21 mouse cellular contexts compared by ENCODE assay signal in genomic region chr16:26988188-26988587, GRCm38 (mm10). TPM values are rescaled to one million over a fixed set of nuclear protein-coding genes. Genes with fewer than 3 reads are reported as not detected.
"Had no signal": no experiment of that assay in that cellular context is flagged by ENCODE, and none has a peak within 500 bp of the region (broad histone marks: within the 10 kb centered on the region; RNA-seq: fewer than 3 reads in every experiment).

No protein-coding gene starts in this region.

- DNase-seq: retina, postnatal 1 day; right cerebral cortex, adult 18-20 months; right cerebral cortex, postnatal 14 days; right cerebral cortex, postnatal 25 days; right cerebral cortex, postnatal 4 days; spleen, adult 18-20 months; thymus, adult 18-20 months; thymus, adult 2 months; thymus, postnatal 14 days; thymus, postnatal 25 days; thymus, postnatal 36 days; thymus, postnatal 4 days had no signal

- H3K4me3 ChIP-seq: neural tube, embryonic 12.5 days; neural tube, embryonic 13.5 days; neural tube, embryonic 15.5 days; stomach, embryonic 15.5 days had no signal

- H3K9me3 ChIP-seq: neural tube, embryonic 12.5 days; neural tube, embryonic 13.5 days; neural tube, embryonic 15.5 days; stomach, embryonic 15.5 days had no signal

- H3K36me3 ChIP-seq: neural tube, embryonic 12.5 days; neural tube, embryonic 13.5 days; neural tube, embryonic 15.5 days; stomach, embryonic 15.5 days had no signal

- H3K9ac ChIP-seq: neural tube, embryonic 12.5 days; neural tube, embryonic 13.5 days; neural tube, embryonic 15.5 days; stomach, embryonic 15.5 days had no signal

- H3K27me3 ChIP-seq: neural tube, embryonic 12.5 days; neural tube, embryonic 15.5 days; stomach, embryonic 15.5 days had no signal

- H3K4me1 ChIP-seq: neural tube, embryonic 12.5 days; stomach, embryonic 15.5 days had no signal

- H3K27ac ChIP-seq: neural tube, embryonic 12.5 days; neural tube, embryonic 13.5 days; neural tube, embryonic 15.5 days; stomach, embryonic 15.5 days; stomach, postnatal 0 days had no signal

- H3K4me2 ChIP-seq: neural tube, embryonic 12.5 days; neural tube, embryonic 13.5 days; neural tube, embryonic 15.5 days; stomach, embryonic 15.5 days had no signal

RNA-seq across cellular contexts. Expression of gene Gmnc, which starts 3.3 kb away (rescaled TPM):
- total RNA-seq: neutrophil, adult 5-6 weeks had no signal
- polyA plus RNA-seq: neural tube, embryonic 12.5 days; small intestine, adult 2 months; spleen, adult 2 months; thymus, postnatal 0 days had no signal
